Mouse (Mus musculus) skeletal muscle tissue, adult 2 months (tissue): ENCODE results near the gene Acbd6.

ENCODE experiments used
- DNase-seq: peaks from one replicate; pipeline ENCODE4 v3.0.0-alpha.2; 2012; ENCODE audit warnings: low read depth, low spot score

Acbd6 gene

DNA sequence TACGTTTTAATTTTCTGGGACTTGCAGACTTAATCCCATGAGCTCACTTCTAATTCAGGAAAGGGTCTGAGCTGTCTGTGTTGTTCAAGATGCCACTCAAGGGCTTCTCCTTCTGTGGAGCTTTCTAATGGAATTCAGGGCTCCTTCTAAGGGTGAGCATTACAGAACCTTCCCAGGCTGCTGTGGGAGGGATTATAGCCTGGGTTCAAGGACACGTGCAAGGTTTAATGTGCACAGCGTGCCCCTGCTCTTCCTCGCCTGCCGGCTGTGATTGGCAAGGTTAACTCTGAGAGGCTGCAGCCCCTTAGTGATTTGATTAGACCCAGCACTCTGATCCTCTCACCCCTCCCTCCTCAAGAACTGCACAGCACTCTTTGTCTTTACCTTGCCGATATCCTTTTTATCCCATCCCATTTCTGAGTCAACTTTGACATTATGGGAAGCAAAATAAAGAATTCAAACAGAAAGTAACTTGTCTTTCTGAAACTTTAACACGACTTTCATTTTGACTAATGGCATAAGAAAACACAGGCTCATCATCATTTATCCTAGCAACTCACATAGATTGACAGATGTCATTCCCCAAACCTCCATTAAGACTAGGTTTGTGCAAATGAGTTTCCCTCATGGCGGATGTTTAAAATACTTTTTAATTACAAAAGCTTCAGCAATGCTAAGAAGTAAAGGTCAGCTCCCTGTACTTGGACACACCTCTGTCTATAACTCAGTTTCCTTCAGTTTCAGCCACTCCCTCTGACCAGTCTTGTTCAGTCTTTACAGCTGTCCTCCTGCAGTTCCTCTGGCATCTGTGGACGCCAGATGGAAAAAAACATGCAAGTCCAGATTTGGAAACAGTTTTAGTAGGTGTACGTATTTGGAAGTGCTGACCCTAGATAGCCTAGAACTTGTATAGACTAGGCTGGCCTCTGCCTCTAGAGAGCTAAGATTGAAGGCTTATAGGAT lies 88.7 kb downstream of the Acbd6 start:
- DNase-seq = no peak

DNA sequence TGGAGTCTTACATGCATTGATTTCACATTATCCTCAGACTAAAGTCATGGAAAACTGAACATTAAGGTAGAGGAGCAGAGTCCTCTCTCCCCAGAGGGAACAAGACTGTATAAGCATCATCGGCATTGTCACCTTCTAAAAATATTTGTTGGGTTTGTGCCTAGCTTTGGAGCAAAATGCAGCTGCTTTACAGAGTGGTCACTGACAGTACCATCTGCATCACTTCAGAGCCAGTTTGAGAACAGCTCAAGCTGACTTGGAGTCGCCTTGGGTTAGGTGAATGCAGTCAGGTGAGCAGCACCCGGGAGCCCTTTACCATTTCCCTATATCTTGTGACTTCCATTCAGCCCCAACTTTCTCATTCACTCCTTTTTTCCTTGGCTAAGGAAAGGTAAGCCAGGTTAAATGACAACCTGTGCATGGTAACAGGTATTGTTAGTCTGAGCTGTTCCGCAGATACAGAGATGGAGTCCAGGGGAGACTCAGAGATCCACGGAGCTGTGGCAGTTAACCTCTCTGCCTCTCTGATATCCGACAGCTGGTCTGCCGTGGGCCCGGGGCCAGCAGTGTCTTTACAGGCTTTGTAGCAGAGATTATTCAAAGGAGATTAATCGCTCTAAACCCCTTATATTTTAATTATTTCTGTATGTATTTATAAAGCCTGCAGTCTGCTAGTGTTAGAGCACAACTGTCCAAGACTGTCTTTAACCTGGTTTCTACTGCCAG lies 92.4 kb downstream of the Acbd6 start:
- DNase-seq = no peak

DNA sequence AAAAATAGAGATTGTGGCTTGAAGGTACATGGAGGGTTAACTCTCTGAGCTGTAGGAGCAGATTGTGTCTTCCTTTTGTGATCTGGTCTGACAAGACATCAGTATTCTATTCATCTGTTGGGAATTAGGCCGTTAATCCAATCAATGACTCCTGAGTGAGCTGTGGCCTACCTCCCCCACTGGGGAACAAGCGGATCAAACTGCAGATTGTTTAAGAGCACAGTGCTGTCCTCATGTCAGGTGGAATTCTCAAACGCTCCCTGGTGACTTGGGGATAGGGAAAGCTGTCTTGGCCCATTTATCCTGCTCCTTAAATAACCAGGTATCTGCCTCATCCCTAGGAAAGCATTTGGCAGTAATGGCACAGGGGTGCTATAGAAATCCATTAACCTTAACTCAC lies 97.0 kb downstream of the Acbd6 start:
- DNase-seq = no peak

DNA sequence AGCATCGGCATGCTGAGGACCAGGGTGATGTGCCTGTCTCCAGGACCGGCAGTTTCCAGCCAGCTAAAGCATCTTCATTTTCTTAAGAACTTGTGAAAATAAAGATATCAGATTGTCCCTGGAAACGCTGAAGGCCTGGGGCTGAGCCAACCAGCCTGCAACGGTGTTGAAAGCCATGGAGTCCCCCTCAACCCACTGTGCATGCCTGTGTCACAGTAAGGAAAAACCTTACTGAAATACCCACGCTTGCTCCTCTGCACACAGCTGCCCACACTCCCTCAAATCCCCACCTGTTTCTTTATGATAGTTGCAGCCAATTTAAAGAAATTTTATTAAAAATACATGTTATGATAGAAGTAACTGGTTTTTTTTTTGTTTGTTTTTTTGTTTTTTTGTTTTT lies 98.4 kb downstream of the Acbd6 start:
- no peak for DNase-seq

DNA sequence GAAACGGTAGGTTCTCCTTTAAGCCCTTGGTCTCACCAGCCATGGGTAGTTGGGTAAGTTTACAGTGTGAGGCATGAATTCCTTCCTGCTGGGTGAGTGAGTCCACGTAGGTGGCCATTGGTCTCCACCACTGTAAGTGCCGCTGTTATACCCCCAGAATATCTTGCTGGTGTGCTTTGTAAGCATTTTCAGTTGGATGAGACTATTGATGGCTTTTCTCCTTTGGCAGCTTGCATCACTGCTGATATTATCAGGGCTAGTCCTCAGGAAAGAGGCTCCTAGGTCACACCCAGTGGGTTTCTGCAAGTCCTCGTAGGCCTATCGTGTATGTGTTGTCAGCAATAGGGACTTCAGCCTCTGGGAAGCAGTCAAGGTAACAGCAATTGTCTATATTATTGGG lies 106.1 kb downstream of the Acbd6 start:
- no peak for DNase-seq

DNA sequence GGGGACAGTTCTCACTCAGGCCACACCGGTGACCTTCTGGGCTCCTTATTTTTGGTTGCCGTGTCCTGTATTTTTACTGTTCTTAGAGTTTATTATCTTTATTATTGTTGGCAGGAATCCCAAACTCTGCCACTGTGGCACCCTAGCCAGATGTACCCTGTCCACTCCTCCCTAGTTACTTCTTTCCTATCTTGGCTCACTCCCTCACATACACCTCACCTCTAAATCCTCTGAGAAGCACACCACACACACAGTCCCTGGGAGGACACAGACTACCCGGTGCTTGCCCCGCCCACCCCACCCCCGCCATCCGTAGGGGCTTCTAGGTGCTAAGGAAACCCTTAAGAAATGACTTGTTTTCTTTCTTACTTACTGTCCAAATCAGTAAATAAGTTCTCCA lies 117.7 kb downstream of the Acbd6 start:
- DNase-seq = no peak

DNA sequence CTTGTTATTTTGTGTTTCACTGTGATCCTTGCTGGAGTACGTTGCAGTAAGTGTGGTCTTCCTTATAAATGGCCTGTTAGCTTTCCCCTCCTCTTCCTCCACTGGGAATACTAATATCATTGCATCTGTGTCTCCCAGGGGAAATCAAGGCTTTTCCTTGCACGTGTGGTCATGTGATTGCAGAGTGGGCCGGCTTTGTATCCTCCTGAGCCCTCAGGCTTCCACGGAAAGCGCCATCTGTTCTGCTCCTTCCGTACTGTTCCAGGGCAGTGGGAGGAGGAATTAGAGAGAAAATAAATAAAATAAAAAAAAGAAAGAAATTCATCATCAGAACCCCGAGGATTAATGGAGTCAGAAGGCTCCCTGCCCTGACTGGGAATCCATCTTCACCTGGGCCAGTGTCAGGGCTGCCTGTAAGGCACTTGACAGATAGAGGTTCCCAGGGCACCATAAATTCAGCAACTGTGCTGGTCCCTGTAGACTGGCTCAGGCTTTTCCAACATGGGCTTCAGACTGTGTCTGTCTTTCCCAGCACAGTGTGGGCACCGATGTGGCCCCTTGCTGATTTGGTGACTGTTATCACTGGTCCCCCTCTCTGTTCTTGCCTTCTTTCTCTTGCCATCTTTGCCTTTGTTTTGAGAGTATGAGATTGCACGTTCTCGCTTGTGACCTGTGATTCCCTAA lies 123.3 kb downstream of the Acbd6 start:
- no peak for DNase-seq

DNA sequence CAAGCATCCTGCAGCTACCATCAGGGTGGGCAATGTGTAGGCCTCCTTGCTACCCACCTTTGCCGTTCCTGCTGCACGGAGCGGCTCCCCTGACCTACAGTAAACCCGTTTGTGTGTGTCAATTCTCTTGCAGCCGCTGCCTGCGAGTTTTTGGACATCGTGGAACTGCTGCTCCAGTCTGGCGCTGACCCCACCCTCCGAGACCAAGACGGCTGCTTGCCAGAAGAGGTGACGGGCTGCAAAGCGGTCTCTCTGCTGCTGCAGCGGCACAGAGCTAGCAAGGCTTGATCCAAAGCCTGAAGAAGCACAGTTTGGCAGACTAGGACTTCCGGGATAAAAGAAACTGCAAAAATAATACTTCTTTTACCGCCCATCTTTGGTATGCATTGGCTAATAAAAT lies 128.9 kb downstream of the Acbd6 start:
- DNase-seq = no peak

DNA sequence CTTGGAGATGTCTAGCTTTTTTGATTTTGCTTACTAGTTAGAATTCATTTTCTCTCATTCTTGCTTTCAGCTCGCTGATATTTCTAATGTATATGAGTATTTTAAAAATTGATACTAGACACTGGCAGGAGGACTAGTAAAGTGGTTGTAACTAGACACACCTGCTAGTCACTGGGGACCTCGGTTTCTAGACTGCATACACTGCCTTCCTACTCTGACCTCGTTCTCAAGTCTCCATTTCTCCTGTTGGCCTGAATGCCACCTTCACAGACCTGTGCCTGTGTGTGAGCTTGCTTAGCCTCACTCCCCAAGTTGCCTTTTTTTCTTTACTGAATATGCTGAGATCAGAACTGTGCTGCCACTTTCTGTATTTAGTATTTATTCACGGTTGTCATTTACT lies 131.2 kb downstream of the Acbd6 start:
- no peak for DNase-seq

DNA sequence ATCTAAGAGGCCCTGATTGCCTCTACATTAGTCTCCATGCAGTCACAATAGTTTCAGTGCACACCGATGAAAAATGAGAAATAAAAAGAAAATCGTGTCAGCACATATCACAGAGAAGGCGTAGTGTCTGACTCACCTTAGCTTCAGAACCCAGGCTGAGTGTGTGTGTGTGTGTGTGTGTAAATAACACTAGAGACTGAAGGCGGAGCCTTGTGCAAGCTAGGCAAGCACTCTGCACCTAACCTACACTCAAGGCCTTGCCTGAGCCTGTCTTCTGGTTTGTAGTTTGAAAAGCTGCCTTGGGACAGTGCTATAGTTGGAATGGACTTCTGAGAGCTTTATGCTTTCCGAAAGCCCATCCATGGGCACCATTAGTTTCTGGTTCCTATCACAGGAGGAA lies 131.6 kb downstream of the Acbd6 start:
- no peak for DNase-seq

DNA sequence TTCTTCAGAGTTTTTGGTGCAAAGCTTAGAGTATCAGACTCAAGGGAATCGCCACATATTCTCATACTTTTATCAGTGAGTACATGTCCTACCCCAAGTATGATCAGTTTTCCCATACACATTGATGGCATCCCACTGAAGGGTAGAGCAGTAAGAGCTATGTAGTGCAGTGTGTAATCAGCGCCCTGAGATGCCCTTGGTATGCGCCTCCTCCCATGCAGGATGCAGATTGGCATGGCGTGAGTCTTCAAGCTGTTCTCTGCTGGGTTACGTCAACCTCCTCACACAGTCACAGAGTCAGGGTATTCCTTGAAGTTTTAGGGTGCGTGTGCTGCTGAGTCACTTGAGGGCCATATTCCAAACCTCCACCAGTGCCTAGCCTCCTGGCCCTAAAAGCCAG lies 134.3 kb downstream of the Acbd6 start:
- no peak for DNase-seq

DNA sequence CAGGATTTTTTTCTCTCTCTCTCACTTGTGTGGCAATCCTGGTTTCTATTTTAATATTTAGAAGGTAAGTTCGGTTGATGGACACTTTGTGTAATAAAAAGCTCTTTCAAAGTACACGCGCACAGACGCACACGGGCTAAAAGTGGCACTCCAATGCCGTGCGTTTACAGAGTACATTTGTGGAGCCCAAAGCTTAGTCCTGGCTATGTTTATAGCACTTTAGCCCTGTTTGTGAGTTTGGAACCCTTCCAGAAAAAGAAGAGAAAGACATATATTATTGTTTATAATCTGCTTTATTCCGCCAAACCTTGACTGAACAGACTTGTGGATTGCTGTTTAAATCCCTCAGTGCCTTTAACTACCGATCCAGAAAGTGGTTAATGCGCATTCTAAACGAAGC lies 135.1 kb downstream of the Acbd6 start:
- DNase-seq = no peak

DNA sequence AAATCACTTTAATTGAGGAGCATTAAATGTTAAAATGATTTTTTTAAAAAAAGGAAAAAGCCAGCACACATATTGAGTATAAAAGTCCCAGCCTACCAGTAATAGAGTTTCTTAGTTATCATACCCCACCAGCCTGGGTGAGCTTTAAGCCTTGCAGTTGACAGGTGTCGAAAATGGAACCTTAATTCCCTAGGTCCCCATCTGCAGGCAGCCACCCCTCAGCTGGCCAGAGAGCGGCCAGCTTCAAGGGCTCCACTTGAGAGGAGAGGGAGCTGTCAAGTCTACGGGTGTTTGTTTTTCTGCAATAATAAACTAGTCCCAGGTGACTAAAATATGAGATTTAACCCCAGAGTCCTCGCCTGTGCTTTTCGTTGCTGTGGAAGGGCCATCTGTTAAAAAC lies 135.5 kb downstream of the Acbd6 start:
- no peak for DNase-seq

DNA sequence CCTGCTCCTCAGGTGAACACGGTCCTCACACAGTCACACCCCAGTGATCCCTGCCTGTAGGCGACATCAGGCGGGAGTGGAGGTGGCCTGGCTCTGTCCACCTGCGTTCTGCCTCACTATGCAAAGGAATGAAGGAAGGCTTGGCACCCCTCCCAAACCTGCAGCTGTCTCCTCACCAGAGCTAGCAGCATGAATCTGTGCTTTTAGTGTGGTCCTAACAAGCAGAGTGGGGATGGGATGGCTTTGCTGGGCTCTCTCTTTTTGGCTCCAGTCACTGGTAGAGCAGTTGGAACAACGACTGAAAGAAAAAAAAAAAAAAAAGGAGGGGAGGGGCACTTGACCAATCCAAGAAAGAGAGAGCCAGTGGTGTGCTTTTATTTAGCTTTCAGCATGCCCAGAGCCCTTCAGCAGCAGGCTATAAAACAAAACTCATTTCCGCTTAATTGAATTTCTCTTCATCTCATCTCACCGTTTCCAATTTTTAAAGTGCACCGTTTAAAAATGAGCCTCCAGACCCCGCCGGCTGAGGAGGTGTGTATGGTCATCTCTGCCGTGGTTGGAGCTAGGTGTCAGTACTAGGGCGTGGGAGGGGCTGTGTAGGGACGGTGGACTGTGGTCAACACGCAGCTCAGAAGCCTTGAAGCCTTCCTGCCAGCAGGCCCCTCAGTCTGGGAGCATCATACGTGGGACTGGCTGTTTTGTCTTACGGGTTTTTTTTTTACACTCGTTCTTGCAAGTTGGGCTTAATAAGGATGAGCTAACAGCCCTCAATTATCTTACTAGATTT lies 140.6 kb downstream of the Acbd6 start:
- no peak for DNase-seq

DNA sequence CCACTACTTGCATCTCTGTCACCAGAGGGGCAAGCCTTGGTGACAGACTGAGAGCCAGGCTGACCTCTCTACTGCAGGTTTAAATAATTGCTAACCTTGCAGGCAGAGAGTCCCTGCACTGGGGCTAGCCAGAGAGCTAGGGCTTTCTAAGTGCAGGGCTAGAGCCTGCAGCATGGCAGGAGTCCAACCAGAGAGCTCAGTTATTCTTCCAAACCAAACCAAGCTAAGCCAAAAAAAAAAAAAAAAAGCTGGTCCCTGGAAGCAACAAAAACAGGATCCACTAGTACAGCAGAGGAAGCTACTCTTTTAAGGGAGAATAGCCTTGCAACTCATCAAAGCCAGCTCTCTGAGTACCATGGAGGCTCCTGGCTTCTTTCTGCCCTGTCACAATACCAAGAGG lies 143.0 kb downstream of the Acbd6 start:
- no peak for DNase-seq

DNA sequence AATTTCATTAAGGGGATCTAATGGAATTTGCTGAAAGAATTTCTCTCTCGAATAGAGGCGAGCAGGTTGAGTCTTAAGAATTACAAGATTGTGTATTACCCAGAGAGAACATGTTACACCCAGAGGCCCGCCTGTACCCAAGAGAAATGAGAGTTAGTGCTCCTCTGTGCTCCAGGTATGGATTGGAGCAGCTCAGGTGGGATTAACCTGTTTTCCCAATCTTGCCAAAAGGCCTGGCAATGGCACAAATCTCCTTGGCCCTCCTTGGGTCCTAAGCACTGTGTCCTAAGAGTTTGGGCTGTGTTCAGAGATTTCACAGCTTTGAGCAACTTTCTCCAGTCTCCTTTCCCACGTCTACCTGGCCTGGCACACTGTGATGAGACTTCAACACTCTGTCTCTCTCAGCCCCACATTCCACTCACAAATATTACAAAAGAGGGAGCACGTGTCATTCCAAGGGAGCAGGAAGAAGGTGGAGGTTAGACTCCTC lies 145.3 kb downstream of the Acbd6 start:
- DNase-seq = no peak

DNA sequence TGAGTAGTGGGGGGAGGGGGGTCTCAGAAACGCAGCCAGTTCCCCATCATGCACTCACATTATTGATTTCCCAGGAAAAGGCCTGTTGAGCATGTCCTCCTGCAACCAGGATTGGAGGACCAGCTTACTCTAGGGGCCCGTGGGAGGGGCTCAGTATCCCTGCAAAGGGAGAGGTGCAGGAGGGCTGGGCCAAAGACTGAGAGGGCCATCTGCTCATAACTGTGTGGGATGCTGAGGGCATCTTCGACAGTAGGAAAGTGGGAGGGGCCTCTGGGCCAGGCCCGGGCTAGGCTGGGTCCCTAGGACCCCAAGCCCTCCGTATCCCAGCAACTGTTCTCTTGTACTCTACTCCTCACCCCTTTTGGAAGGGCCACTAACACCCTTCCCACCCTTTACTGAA lies 146.3 kb downstream of the Acbd6 start:
- no peak for DNase-seq

DNA sequence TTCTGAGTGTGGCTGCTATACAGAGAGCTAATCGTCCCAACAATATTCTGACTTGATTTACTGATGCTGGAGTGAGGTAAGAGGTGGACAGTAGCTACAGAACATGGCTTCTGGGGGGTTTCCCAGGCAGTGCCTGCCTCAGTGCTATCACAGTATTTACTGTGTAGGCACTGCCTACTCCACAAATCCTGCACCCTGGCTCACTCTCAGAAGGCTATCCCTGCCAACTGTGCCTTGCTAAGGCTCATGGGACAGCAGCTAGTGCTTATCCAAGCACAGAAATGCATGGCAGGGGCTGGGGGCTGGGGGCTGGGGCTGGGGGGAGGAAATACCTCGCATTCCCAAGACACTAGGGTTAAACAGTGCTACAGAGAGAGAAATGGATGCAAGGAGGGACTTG lies 155.4 kb downstream of the Acbd6 start:
- no peak for DNase-seq

DNA sequence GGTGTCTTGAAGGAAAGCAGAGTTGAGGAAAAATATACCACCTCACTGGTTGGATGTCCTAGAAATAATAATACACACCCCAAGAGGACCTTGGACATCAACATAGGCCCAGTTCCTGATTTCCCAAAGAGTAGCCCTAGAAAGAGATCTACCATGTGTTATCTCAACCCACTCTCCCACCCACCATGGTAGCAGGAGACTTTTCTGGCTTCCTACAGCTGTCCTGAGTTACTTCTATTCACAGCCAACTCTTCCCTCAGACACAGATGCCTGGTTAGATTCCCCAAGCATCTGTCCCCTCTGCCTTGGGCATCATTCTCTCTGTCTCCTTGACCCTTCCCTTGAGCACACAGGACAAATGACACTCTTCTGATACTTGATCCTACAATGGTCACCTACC lies 157.4 kb downstream of the Acbd6 start:
- DNase-seq = no peak

DNA sequence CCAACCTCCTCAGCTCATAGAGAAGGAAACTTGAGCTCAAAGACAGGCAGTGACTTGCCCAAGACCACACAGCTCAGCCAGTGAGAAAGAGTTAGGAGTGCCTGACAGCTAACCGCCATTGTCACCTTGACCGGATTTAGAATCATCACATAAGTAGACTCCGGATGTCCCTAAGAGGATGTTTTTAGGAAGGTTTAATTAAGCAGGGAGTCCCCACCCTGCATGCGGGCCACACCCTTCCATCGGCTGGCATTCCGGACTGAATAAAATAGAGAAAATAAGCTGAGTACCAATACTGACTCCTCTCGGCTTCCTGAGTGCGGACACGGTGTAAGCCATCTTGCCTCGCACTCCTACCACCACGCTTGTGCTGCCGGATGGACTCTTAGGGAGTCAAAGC lies 159.4 kb downstream of the Acbd6 start:
- DNase-seq = no peak

DNA sequence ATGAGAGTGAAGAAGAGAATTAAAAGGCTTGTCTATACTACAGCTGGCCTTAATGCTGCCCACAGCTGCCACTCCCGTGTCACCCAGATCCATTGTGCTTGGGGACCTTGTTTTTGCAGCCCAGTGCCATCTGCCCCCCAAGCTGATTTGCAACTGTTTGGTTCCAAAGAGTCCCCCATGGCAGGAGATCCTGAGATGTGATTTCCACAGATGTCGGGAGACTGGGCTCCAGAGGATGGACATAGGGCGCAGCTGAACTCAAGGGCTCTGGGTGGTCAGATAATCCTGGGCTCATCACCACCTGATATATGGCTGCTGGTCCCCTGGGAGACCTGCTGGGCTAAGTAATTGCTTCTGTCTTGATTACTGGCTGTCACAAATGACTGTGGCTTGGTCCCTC lies 160.9 kb downstream of the Acbd6 start:
- no peak for DNase-seq

DNA sequence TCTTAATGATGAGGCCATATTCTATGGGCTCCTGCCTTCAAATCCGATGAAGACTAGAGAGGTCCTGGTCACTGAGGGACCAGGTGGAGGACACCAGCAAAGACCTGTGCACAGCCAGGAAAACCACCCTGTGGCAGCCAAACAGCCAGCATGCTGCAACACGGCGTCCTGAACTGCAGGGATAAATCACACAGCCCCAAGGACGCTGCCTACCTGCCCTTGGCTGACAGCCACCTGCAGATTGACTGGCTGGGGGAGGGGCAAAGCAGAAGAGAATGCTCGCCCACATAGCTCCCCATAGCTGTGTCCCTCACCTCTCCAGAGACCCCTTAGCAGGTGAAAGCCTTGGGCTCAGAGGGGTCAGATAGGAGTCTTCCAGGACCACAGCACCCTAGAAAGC lies 162.1 kb downstream of the Acbd6 start:
- DNase-seq = no peak
